Mouse (Mus musculus) liver, postnatal 0 days (tissue): ENCODE results near the gene Higd1b.

Experiments
- CTCF ChIP-seq: sonication (generic); IDR thresholded peaks from 2 replicates; pipeline ENCODE4 v1.5.1; 2016; ENCODE audit warnings: antibody characterized with exemption, low read depth
- EP300 ChIP-seq: IDR thresholded peaks from 2 replicates; pipeline ENCODE4 v1.6.1; 2016; ENCODE audit warnings: antibody characterized with exemption, low read depth, mild to moderate bottlenecking

DNA sequence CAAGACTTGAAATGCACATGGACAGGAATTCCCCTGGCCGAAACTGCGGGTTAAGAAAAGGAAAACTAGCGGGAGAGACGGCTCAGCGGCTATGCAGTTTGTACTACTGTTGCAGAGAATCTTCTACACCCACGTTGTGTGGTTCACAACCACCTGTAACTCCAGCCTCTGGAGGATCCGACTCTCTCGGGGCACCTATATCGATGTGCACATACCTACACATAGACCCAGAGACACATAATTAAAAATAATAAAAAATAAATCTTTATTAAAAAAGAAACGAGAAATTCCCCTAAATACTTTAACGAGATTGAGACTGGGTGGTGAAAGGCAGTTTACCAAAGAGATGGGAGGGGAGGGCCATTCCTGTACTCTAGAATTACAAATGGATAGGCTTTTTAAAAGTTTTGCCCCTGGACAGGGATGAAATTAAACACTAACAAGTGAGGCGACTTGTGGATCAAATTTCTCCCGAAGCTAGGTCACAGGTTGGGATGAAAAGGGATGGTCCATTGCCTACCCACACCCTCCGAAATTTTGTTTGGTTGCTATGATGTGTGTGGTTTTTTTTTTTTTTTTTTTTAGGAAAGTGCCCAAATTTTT, 15.8 kb upstream of the Higd1b start:
- TF ChIP-seq CTCF = no peak
- no peak for TF ChIP-seq EP300
